Mouse (Mus musculus): Measurements from ENCODE around the gene Cnih3.

The Cnih3 gene

GRCm38 (mm10) chr1:181459431-181460105, 107.1 kb downstream of the Cnih3 start:
- DNase-seq, result no peak

DNA sequence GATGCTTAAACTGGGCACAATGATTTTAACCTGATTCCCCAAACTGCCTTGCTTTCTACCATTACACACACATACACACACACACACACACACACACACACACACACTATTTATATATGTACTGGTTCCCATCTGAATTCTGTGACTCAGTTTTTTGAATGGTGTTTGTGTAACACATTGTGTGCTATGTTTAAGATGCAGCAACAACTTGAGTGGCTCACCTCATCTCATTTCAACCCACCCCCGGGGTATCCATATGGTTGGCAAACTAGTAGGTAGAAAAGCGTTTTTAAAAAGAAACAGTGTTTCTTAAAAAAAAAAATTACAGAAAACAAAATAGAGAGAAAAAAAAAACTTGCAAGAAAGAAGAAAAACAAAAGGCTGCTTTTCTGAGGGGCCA, 107.9 kb downstream of the Cnih3 start:
- DNase-seq, result no peak

- peak in 1 of 2 experiments; percentile 52 for DNase-seq
These were observed 109.1 kb downstream of the Cnih3 start for GRCm38 (mm10) chr1:181461484-181461883.

GRCm38 (mm10) chr1:181462051-181462905, 109.8 kb downstream of the Cnih3 start:
- no peak for DNase-seq

DNA sequence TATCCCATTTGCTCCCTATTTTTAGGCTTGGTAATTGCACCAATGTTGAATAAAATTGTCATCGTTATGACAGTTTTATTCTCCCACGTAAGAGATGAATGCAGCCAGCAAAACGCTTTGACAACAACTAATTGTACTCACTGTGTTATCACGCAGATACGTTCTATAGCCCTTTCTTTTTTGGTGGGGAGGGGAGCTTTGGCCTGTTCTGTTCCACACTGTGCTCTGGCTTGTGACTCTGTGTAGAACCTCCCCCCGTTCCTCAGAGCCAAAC, 110.4 kb downstream of the Cnih3 start:
- DNase-seq, result no peak

DNA sequence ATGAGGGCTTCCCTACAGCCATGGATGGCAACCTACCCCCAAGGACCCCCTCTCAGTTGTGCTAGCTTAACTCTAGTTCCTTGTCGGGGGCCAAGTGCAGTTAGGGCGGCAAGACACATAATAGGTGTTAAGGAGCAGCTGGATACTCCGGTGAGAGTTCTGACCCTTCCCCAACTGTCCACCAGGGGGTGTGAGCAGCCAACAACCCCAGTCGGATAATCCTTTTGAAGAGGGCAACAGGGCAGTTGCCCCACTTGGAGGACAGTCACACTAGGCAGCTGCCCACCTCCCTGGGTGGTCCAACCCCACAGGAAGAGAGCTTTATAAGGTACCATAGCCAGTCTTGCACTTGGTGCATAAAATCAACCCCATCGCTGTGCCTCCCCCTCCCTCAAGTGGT, 112.6 kb downstream of the Cnih3 start:
- peak in 1 of 2 experiments; percentile 31 for DNase-seq

DNA sequence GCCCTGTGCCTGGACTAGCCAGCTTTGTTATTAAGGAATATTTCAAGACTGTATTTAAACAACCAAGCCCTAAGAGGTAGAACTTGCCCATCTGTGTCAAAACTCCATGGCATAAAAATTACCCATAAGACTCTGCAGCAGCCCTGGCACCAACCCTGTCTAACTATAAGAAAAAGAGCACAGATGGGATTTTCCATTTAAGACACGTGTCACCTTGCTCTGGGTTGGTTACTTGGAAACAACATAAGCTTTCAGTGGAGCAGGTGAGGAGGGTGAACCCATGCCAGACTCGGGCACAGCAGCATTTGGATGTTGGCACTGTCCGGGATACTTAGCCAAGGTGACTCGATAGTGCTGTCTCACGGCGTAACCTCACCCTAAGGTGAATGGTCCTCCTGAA, 113.6 kb downstream of the Cnih3 start:
- no peak for DNase-seq

DNA sequence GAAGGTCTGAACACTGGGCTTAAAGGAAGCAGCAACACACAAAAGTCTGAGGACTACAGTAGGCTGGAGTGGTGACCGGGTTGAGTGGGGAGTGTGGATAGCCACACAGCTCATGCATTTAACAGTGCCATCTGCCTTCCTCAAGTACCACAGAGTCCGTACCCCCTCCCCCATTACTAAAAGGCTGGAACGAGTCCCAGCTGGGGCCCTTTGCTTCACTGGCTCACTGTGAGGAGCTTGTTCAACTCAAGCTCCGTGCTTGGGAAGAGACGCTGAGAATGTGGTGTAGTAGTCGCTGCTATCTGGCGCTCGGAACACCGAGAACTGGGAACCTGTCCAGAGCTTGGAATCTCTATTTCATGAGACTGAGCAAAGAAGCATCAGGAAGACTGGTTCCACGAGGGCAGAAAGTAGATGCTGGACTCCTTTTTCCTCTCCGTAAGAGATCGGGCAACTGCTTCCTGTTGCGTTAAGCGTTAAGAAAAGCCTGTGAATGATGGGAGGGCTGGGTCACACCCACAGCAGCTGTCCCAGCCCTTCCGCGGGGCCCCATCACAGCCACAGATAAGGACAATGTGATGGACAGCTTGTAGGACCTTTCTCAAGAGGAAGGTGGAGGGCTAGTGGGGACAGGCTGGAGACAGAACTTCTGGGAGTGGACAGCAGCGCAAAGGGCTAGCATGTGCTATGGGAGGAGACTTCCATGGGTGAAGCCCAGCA, 114.3 kb downstream of the Cnih3 start:
- DNase-seq, result no peak

DNA sequence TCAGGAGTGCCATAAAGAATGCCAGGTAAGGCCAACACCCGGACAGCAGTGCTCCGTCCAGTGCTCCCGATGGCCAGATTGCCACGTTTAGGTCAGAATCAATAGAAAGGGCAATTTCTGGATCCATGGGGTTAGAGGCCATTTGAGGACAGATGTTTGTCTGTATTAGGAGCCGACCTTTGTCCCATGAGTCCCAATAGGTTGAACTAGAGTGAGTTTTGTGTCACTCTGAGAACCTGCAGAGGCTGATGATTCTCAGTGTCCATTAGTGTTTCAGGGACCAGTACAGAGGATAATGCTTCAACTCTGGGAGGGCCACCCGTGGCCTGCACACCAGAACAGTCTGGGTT, 114.9 kb downstream of the Cnih3 start:
- no peak for DNase-seq

DNA sequence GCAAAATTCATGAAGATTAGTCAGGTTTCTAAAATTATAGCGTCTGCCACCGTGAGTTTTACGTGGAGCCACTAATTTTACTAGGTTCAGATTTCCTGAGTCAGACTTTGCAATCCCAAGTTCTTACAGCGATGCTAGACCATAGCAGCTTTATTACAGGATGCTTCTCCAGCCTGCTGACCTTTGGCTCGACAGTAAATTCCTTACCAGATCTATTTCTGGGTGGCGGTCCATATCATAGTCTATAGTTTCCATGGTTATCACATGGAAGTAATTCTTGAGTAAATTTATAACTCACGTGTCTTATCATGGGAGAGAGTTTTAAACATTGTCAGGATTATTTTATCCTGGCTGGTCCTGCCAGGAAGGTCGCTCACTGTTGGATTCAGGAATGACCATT, 117.0 kb downstream of the Cnih3 start:
- DNase-seq, result no peak

DNA sequence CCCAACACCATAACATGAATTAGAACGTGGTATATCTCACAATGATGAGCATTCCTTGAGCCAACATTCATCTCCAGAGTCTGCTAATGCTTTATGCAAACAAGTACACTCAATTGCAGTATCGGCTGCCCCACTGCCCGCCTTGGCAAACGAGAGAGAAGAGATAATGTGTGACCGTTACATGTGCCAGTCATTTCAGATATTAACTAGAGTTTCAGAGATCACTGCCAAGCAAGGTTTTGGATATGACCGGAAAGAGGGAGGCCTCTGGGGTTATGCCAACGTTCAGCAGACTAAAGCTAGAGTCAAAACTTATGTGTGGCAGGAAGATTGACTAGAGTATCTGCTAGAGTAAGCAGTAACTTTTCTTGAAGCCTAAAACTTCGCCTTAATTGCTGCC, 123.7 kb downstream of the Cnih3 start:
- no peak for DNase-seq

DNA sequence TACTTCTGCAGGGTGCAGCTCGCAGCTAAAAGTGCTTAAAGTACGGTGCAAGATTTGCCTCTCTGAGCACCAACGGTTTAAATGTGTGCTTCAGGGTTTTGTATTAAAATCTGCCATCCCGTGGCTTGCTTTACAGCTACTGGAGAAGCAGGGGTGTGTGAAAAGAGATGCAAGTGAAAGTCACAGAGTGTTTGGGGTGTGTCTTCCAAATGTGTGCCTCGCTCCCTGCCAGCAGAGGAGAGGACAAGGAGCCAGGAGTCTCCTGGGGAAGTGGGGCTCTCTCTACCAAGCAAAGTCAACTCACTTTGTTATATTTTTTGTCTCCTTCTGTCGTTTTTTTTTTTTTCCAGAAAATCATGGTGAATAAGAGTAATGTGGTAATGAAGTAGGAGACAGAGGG, 124.1 kb downstream of the Cnih3 start:
- no peak for DNase-seq

- no peak for DNase-seq
These were observed 132.3 kb downstream of the Cnih3 start for GRCm38 (mm10) chr1:181484696-181485095.

GRCm38 (mm10) chr1:181503471-181503870, 151.0 kb downstream of the Cnih3 start:
- no peak for DNase-seq

- DNase-seq, result no peak
These were observed 152.9 kb downstream of the Cnih3 start for GRCm38 (mm10) chr1:181505367-181505766.

All from lung, postnatal 4 days (tissue).